Mouse (Mus musculus) liver, adult 2 months (tissue): ENCODE results near the gene Yod1.

Experiments
- CTCF ChIP-seq: fragments of 200-500 bp; IDR thresholded peaks from 2 replicates; pipeline ENCODE4 v1.5.1; 2011; ENCODE audit warnings: low read depth, low read length, control low read depth
- POLR2A ChIP-seq: fragments of 200-500 bp; IDR thresholded peaks from 2 replicates; pipeline ENCODE4 v1.6.1; 2011; ENCODE audit warnings: low read length, control low read depth; ENCODE audit not compliant: insufficient read depth; ENCODE audit errors: extremely low read depth

- no peak for TF ChIP-seq POLR2A
- TF ChIP-seq CTCF, result no peak
Observed at GRCm38 (mm10) chr1:130762045-130762760, 45.1 kb downstream of the Yod1 start.
